Mouse (Mus musculus): ENCODE data around the gene Tceanc2. TPM values are rescaled to one million over a fixed set of nuclear protein-coding genes. Genes with fewer than 3 reads are reported as not detected.

The Tceanc2 gene
- polyA plus RNA-seq (2015; fragmentation: Nextera tagmentation; extraction: Ambion mirVana) = 15.1 and 19.8 TPM in 2 replicates

DNA sequence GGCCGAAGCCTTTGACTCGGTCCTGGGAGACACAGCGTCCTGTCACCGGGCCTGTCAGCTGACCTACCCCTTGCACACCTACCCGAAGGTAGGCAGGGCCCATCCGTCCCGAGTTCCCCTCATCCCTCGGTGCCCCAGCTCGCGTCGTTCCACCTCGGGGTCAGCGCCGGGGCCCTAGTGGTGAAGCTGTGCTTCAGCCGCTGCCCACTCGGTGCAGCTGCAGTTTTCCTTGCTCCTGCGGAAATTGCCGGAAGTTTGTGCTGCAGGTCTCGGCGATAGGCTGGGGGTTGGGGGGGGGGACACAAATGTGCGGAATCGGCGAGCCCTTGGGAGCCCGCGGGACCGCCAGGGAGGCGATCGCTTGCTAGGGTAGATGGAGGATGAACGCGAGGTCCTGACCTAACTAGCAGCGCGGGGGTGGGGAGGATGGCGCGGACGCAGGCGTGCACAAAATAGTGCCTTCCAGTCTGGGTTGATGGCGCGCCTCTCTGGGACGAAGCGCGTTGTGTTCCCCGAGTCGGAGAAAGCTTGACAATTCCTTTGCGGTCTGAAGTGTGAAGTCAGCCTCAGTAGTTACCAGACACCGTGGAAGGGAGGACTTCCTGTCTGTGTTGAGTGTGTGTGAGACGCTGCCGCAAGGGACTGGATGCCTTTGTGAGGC, at the start of gene Tceanc2:
TSS of gene Tceanc2 (minus strand) at position 287 of the 661 bp plus-strand sequence.

DNA sequence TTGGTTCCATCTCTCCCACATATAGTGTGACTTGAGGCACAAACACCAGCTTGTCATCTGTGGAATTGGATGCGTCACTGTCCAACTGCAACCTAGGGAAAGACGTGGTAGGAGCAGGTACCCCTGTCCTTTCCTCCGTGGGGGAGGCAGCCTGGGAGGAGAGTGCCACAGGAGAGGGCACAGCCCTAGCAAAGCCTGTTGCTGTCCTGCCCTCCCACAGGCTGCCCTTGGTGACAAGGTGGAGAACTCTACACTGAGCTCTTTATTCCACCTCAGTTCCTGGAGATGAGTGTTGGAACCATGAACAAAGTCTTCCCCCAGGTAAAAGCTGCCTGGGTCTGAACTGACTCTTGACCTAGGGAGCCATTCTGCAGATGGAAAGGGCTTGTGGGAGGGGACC, 30.0 kb upstream of the Tceanc2 start, which contains the start of gene Ldlrad1:
TSS of gene Ldlrad1 (plus strand) at position 301 of the 400 bp plus-strand sequence.

DNA sequence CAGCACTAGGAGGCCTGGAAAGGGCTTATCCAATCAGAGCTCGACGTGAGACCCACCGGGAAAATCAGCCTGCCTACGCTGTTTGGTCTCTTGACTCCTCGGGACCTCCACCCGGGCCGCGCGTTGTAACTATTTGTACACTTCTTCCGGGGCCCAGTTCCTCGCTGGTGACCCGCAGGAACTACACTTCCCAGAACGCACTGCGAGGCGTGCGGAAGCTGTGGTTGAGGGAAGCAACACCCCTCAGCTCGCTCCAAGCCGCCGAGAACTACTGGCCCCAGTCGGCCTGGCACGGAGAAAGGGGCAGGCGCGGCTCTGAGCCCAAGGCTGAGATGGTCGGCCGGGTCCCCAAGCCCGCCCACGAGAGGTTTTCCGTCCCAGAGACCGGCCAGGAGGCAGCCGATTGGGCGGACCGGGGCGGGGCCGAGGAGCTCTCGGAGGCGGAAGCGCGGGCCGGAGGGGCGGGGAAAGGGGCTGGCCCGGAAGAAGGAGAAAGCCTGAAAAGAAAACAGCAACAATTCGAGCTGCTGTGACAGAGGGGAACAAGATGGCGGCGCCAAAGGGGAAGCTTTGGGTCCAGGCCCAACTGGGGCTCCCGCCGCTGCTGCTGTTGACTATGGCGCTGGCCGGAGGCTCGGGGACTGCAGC, 610 bp downstream of the Tceanc2 start, which contains the start of gene Tmem59:
TSS of gene Tmem59 (plus strand) at position 218 of the 648 bp plus-strand sequence.

GRCm38 (mm10) chr4:107096841-107097373, 82.0 kb downstream of the Tceanc2 start, which contains the start of gene Cdcp2:
TSS of gene Cdcp2 (plus strand) at chr4:107096891.

Other genes with a start within 250 kb of the Tceanc2 start
- 108 and 113 TPM in 2 replicates for gene Mrpl37, start 112.2 kb downstream of the Tceanc2 start, polyA plus RNA-seq (2015; fragmentation: Nextera tagmentation; extraction: Ambion mirVana)
- 6.4 and 6.9 TPM in 2 replicates for gene Cyb5rl, start 112.1 kb downstream of the Tceanc2 start, polyA plus RNA-seq (2015; fragmentation: Nextera tagmentation; extraction: Ambion mirVana)
- gene Cdcp2, start 82.2 kb downstream of the Tceanc2 start, polyA plus RNA-seq (2015; fragmentation: Nextera tagmentation; extraction: Ambion mirVana) = 0.10 TPM in 1 of 2 replicates, not detected in the other
- 304 and 323 TPM in 2 replicates for gene Tmem59, start 717 bp downstream of the Tceanc2 start, polyA plus RNA-seq (2015; fragmentation: Nextera tagmentation; extraction: Ambion mirVana)
- not detected in 2 replicates for gene Ldlrad1, start 30.1 kb upstream of the Tceanc2 start, polyA plus RNA-seq (2015; fragmentation: Nextera tagmentation; extraction: Ambion mirVana)
- 15.8 and 19.4 TPM in 2 replicates for gene Lrrc42, start 74.4 kb upstream of the Tceanc2 start, polyA plus RNA-seq (2015; fragmentation: Nextera tagmentation; extraction: Ambion mirVana)
- gene Hspb11, start 74.5 kb upstream of the Tceanc2 start, polyA plus RNA-seq (2015; fragmentation: Nextera tagmentation; extraction: Ambion mirVana) = 47.6 and 49.7 TPM in 2 replicates
- gene Dio1, start 128.1 kb upstream of the Tceanc2 start, polyA plus RNA-seq (2015; fragmentation: Nextera tagmentation; extraction: Ambion mirVana) = not detected in 2 replicates
- gene Yipf1, start 135.2 kb upstream of the Tceanc2 start, polyA plus RNA-seq (2015; fragmentation: Nextera tagmentation; extraction: Ambion mirVana) = 26.2 and 28.9 TPM in 2 replicates
- 6.6 and 7.4 TPM in 2 replicates for gene Ndc1, start 188.7 kb upstream of the Tceanc2 start, polyA plus RNA-seq (2015; fragmentation: Nextera tagmentation; extraction: Ambion mirVana)

All from skeletal muscle tissue, postnatal 0 days (tissue).